14 mouse cellular contexts compared by ENCODE assay signal in the genomic region with DNA sequence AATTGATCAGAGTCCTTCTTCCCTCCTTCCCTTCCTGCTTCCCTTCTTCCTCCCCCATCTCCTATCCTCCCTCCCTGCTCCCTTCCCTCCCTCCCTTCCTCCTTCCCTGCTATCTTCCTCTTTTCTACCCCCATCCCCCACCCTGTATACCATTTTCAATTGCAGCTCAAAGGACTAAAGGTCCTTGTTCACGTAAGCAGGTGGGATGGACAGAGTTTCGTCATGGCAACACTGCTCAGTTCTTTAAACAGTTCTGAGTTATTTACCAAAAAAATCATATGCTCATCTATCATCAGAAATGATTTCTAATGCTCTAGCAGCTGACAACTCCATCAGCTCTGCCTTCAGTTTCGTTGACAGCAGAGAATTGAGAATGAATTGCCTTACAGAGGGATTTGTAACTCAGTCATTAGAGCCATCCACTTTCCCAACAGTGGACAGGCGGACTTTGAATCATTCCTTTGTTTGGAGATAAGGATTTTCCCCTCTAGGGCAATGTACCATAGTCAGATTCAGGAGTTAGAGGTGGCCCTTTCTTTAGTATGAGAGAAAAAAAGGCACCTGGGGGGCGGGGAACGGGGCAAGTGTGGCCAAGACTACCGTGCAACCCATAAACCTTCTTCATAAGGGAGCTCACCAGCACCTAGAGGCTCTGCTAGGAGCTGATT.
"Had no signal": no experiment of that assay in that cellular context is flagged by ENCODE, and none has a peak within 500 bp of the region (broad histone marks: within the 10 kb centered on the region; RNA-seq: fewer than 3 reads in every experiment).

No protein-coding gene starts in this region.

- DNase-seq: kidney, adult 18-20 months; kidney, postnatal 25 days; layer of hippocampus, adult 9-11 months; layer of hippocampus, postnatal 36 days; lung, postnatal 14 days; right cerebral cortex, adult 18-20 months; right cerebral cortex, postnatal 25 days; thymus, adult 18-20 months; thymus, postnatal 36 days had no signal

- H3K9me3 ChIP-seq: limb, embryonic 15.5 days; lung, embryonic 15.5 days; megakaryocyte, embryonic 14.5 days; midbrain, embryonic 12.5 days had no signal

- H3K27ac ChIP-seq: limb, embryonic 15.5 days; lung, embryonic 15.5 days; macrophage; midbrain, embryonic 12.5 days had no signal

- H3K4me1 ChIP-seq: lung, embryonic 15.5 days; megakaryocyte, embryonic 14.5 days had no signal

- H3K4me2 ChIP-seq: limb, embryonic 15.5 days; lung, embryonic 15.5 days; midbrain, embryonic 12.5 days had no signal

- H3K4me3 ChIP-seq: limb, embryonic 15.5 days; lung, embryonic 15.5 days; megakaryocyte, embryonic 14.5 days; midbrain, embryonic 12.5 days had no signal

- H3K36me3 ChIP-seq: limb, embryonic 15.5 days; lung, embryonic 15.5 days; midbrain, embryonic 12.5 days had no signal

- H3K27me3 ChIP-seq: limb, embryonic 15.5 days had no signal

- H3K9ac ChIP-seq: limb, embryonic 15.5 days; lung, embryonic 15.5 days; midbrain, embryonic 12.5 days had no signal
